Mouse (Mus musculus): Measurements from ENCODE around the gene Plaa.

DNA sequence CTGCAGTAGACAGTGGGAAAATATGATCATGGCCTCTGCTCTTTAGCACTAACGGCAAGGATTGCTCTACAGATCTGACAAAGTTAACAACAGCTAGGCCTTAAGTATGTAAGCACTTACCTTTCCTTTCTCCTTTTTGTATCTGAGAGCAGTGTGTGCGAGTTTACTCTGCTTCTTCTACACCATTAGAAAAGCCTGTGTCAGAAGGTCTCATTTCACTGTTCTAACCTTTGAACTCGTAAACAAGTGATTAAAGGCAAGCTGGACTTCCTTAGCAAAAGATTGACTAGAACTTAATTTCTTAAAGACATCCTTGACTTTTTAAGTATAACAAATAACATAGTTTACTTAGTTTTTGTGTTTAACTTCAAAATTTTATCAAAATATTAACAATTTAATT lies 46.9 kb upstream of the Plaa start, which contains the start of gene Lrrc19:
- no peak for TF ChIP-seq CTCF (IDR thresholded peaks at IDR 0.05; ENCODE audit: control insufficient read depth, insufficient read depth, low read length)
- TF ChIP-seq POLR2A (IDR thresholded peaks at IDR 0.05; ENCODE audit: borderline replicate concordance, control insufficient read depth, low read depth, low read length) = no peak

Data from bone marrow, adult 2 months (tissue).